Comparison of ENCODE assay signal across 15 mouse cellular contexts in genomic region chr10:66351036-66351435, GRCm38 (mm10).
"Had no signal": no experiment of that assay in that cellular context is flagged by ENCODE, and none has a peak within 500 bp of the region (broad histone marks: within the 10 kb centered on the region; RNA-seq: fewer than 3 reads in every experiment).

No protein-coding gene starts in this region.

- ATAC-seq: lung, postnatal 0 days; midbrain, embryonic 13.5 days; midbrain, embryonic 16.5 days had no signal

- H3K27ac ChIP-seq: left cerebral cortex, adult 2 months; liver, embryonic 13.5 days; midbrain, embryonic 10.5 days; midbrain, embryonic 13.5 days had no signal

- H3K4me1 ChIP-seq: liver, embryonic 13.5 days; megakaryocyte, embryonic 14.5 days; midbrain, embryonic 10.5 days; midbrain, embryonic 13.5 days had no signal

- H3K4me3 ChIP-seq: left cerebral cortex, adult 2 months; liver, embryonic 13.5 days; megakaryocyte, embryonic 14.5 days; midbrain, embryonic 10.5 days; midbrain, embryonic 13.5 days had no signal

- H3K9me3 ChIP-seq: liver, embryonic 13.5 days; midbrain, embryonic 10.5 days; midbrain, embryonic 13.5 days had no signal

- DNase-seq: kidney, adult 9 months; kidney, postnatal 10 days; kidney, postnatal 36 days; layer of hippocampus, postnatal 36 days; liver, embryonic 13.5 days; lung, adult 2 months; lung, postnatal 36 days; thymus, adult 18-20 months; thymus, postnatal 36 days had no signal

- H3K9ac ChIP-seq: liver, embryonic 13.5 days; midbrain, embryonic 13.5 days had no signal

- H3K36me3 ChIP-seq: liver, embryonic 13.5 days; midbrain, embryonic 10.5 days; midbrain, embryonic 13.5 days had no signal

- H3K27me3 ChIP-seq: liver, embryonic 13.5 days; megakaryocyte, embryonic 14.5 days; midbrain, embryonic 13.5 days had no signal

- H3K4me2 ChIP-seq: liver, embryonic 13.5 days; midbrain, embryonic 13.5 days had no signal
